Mouse (Mus musculus): Measurements from ENCODE around the gene Vwc2l. TPM values are rescaled to one million over a fixed set of nuclear protein-coding genes. Genes with fewer than 3 reads are reported as not detected.

Gene Vwc2l
- total RNA-seq, 2 experiments from 2014 or later, result 10.0 to 14.1 TPM

DNA sequence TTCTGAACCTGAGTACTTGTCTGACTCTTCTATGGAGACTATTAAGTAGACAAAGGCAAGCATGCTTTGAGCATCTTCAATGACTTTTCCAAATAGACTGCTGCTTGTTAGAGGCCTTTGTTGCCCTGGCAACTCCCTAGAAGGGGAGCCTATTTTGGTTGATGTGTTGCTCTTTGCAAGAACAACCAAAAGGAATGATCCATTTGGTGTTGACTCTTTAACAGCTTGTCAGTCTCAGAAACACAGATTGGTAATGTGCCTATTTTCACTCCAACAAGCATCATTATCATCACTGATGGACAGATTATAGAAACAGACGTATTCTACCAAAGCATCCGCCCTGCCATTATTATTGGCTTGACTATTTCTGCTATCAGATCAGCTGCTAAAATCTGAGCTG, 181.9 kb downstream of the Vwc2l start:
- DNase-seq (ENCODE audit: low spot score in 2 of 2), result no peak

GRCm38 (mm10) chr1:70911235-70911634, 185.7 kb downstream of the Vwc2l start:
- DNase-seq (ENCODE audit: low spot score in 2 of 2), result no peak

DNA sequence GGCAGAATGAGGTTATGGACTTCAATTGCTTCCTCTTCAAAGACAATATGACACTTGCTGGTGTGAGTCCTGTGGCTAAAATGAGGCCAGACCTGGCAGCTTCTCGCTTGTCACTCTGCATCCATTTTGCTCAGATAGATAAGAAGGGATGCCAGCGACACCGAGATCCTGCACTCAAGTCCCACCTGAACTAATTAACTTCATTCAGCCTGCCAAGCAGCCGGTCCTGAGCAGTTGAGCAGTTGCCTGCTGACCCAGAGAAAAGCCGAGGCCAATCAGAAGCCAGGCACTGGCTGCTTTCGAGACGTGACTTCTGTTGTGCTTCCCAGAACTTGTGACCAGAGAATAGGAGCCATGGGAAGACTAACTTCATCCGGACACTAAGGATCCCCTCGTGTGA, 187.6 kb downstream of the Vwc2l start:
- no peak for DNase-seq (ENCODE audit: low spot score in 2 of 2)

GRCm38 (mm10) chr1:70918173-70919036, 192.9 kb downstream of the Vwc2l start:
- DNase-seq (ENCODE audit: low spot score in 2 of 2), result no peak

DNA sequence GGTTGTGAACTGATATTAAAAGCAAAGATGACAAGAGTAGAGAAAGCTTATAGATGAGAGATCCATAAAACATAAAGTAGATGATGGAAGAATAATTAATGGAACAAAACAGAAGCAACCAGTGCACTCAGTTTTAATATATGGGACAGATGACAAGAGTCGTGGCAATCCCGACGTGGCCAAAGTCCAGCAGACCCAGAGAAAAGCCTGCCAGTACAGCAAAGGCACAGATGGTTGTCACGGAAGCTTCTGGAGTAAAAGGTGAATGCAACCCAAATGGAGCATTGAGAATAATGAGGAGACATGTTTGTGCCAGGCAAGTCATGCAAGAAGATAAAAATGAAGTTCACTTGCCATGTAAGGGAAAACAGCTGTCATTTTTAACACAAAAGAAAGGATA, 207.5 kb downstream of the Vwc2l start:
- DNase-seq (ENCODE audit: low spot score in 2 of 2), result no peak
